19 mouse cellular contexts compared by ENCODE assay signal in genomic region chr7:143062704-143063103, GRCm38 (mm10). TPM values are rescaled to one million over a fixed set of nuclear protein-coding genes. Genes with fewer than 3 reads are reported as not detected.
A peak's percentile ranks its signal among the peaks of the same experiment; 100 is the strongest.
DNase-seq lines count a peak whose midpoint lies in the region; ATAC-seq and TF ChIP-seq lines count a peak whose summit lies in the region.
"Had no signal": no experiment of that assay in that cellular context is flagged by ENCODE, and none has a peak within 500 bp of the region (broad histone marks: within the 10 kb centered on the region; RNA-seq: fewer than 3 reads in every experiment).

No protein-coding gene starts in this region.

- no peak for TF ChIP-seq CTCF in ES-Bruce4 (IDR thresholded peaks at IDR 0.05; ENCODE audit: low read depth, low read length)
- no peak for TF ChIP-seq CTCF in embryonic fibroblast, embryonic 13.5 days (IDR thresholded peaks at IDR 0.05; ENCODE audit: borderline replicate concordance, insufficient read depth, low read length)

- no peak for TF ChIP-seq POLR2A in ES-Bruce4 (IDR thresholded peaks at IDR 0.05; ENCODE audit: insufficient read depth, low read length)
- TF ChIP-seq POLR2A in embryonic fibroblast, embryonic 13.5 days (IDR thresholded peaks at IDR 0.05; ENCODE audit: low read depth, low read length), result no peak

- no peaks in the 10 kb centered on the region for H3K9me3 ChIP-seq in intestine, embryonic 16.5 days (ENCODE audit: control insufficient read depth, low read length)
- no peaks in the 10 kb centered on the region for H3K9me3 ChIP-seq in intestine, embryonic 15.5 days
- H3K9me3 ChIP-seq in ES-Bruce4 (replicated peaks; ENCODE audit: control insufficient read depth, insufficient read depth, low read length, poor library complexity, severe bottlenecking), result no peaks in the 10 kb centered on the region
- H3K9me3 ChIP-seq: heart, embryonic 15.5 days; hindbrain, embryonic 15.5 days; midbrain, embryonic 13.5 days had no signal

- H3K4me2 ChIP-seq in intestine, embryonic 16.5 days (ENCODE audit: low read depth, low read length), result no peak overlapping the region
- no peak overlapping the region for H3K4me2 ChIP-seq in intestine, embryonic 15.5 days (replicated peaks)
- H3K4me2 ChIP-seq: heart, embryonic 15.5 days; hindbrain, embryonic 15.5 days; lung, embryonic 14.5 days; midbrain, embryonic 13.5 days had no signal

- DNase-seq in cerebellum, adult 9-10 months, result peak; percentile 13
- no peak for DNase-seq in cerebellum, postnatal 4 days (ENCODE audit: low spot score in 2 of 2)
- DNase-seq in testis, postnatal 10 days (ENCODE audit: low spot score), result no peak
- DNase-seq in thymus, postnatal 36 days, result no peak
- DNase-seq: adrenal gland, adult 8-10 months; cerebellum, adult 2 months; forebrain, postnatal 0 days; kidney, adult 8-10 months; liver; lung, embryonic 14.5 days; thymus, postnatal 25 days had no signal

- 0 out of 2 replicates have a peak, but pooled peaks have one; percentile 24 for ATAC-seq in intestine, embryonic 16.5 days
- no peak; the same call in 1 of the 2 replicates for ATAC-seq in intestine, embryonic 15.5 days
- ATAC-seq: forebrain, postnatal 0 days; midbrain, embryonic 13.5 days had no signal

- no peak overlapping the region for H3K9ac ChIP-seq in intestine, embryonic 16.5 days (ENCODE audit: low read depth, low read length)
- no peak overlapping the region for H3K9ac ChIP-seq in intestine, embryonic 15.5 days
- no peak overlapping the region for H3K9ac ChIP-seq in ES-Bruce4 (ENCODE audit: low read depth, poor library complexity, severe bottlenecking)
- H3K9ac ChIP-seq: forebrain, postnatal 0 days; heart, embryonic 15.5 days; hindbrain, embryonic 15.5 days; lung, embryonic 14.5 days; midbrain, embryonic 13.5 days had no signal

- no peak for TF ChIP-seq EP300 in ES-Bruce4 (IDR thresholded peaks at IDR 0.05; ENCODE audit: insufficient read depth, low read depth, low read length)

- 0 out of 2 replicates have a peak, but pooled peaks cover 4% of the 10 kb centered on the region for H3K27me3 ChIP-seq in intestine, embryonic 16.5 days (replicated peaks; ENCODE audit: control insufficient read depth, insufficient read depth, low read length)
- H3K27me3 ChIP-seq in intestine, embryonic 15.5 days (replicated peaks), result no peaks in the 10 kb centered on the region
- no peaks in the 10 kb centered on the region for H3K27me3 ChIP-seq in ES-Bruce4 (ENCODE audit: control insufficient read depth, insufficient read depth, low read length, poor library complexity, severe bottlenecking)
- H3K27me3 ChIP-seq: CH12.LX; heart, embryonic 15.5 days; hindbrain, embryonic 15.5 days; midbrain, embryonic 13.5 days had no signal

- no peak overlapping the region for H3K4me3 ChIP-seq in intestine, embryonic 16.5 days (ENCODE audit: low read length)
- no peak overlapping the region for H3K4me3 ChIP-seq in intestine, embryonic 15.5 days (replicated peaks)
- H3K4me3 ChIP-seq in ES-Bruce4 (ENCODE audit: low read depth, low read length), result no peak overlapping the region
- H3K4me3 ChIP-seq in embryonic fibroblast, embryonic 13.5 days (ENCODE audit: insufficient read depth, low read length), result no peak overlapping the region
- H3K4me3 ChIP-seq: heart, embryonic 15.5 days; hindbrain, embryonic 15.5 days; midbrain, embryonic 13.5 days had no signal

- WGBS in intestine, embryonic 16.5 days, result 59% methylated on average over 2 of the region's 2 CpGs
- WGBS in intestine, embryonic 15.5 days, result 50% methylated on average over 2 of the region's 2 CpGs

- H3K36me3 ChIP-seq in intestine, embryonic 16.5 days (ENCODE audit: control insufficient read depth, insufficient read depth, low read length), result peaks cover 19% of the 10 kb centered on the region
- H3K36me3 ChIP-seq in intestine, embryonic 15.5 days, result peaks cover 41% of the 10 kb centered on the region
- peaks cover 68% of the 10 kb centered on the region for H3K36me3 ChIP-seq in ES-Bruce4 (ENCODE audit: control insufficient read depth, insufficient read depth, low read length, poor library complexity, severe bottlenecking)

- peaks cover 19% of the 10 kb centered on the region for H3K4me1 ChIP-seq in intestine, embryonic 16.5 days (ENCODE audit: control insufficient read depth, insufficient read depth, low read length)
- H3K4me1 ChIP-seq in intestine, embryonic 15.5 days (replicated peaks), result peaks cover 22% of the 10 kb centered on the region
- peaks cover 8% of the 10 kb centered on the region for H3K4me1 ChIP-seq in ES-Bruce4 (ENCODE audit: control insufficient read depth, insufficient read depth, low read length)
- H3K4me1 ChIP-seq in embryonic fibroblast, embryonic 13.5 days (ENCODE audit: control insufficient read depth, insufficient read depth, low read length), result peaks cover 6% of the 10 kb centered on the region

- H3K27ac ChIP-seq in intestine, embryonic 16.5 days (ENCODE audit: low read length), result no peak overlapping the region
- no peak overlapping the region for H3K27ac ChIP-seq in intestine, embryonic 15.5 days
- H3K27ac ChIP-seq in ES-Bruce4 (ENCODE audit: insufficient read depth, low read length), result peak overlapping the region; percentile 66
- H3K27ac ChIP-seq in embryonic fibroblast, embryonic 13.5 days (ENCODE audit: insufficient read depth, low read length), result peak overlapping the region; percentile 36
- H3K27ac ChIP-seq: heart, embryonic 15.5 days; midbrain, embryonic 13.5 days had no signal

RNA-seq across cellular contexts. Expression of gene Tssc4, which starts 6.3 kb away (rescaled TPM):
- 67.9 and 74.7 TPM in 2 replicates for polyA plus RNA-seq in intestine, embryonic 16.5 days (2015; fragmentation: Nextera tagmentation; extraction: Ambion mirVana)
- polyA plus RNA-seq in intestine, embryonic 15.5 days (2015; fragmentation: Nextera tagmentation; extraction: Ambion mirVana), result 76.0 and 76.2 TPM in 2 replicates
- 18.2 and 21.0 TPM in 2 replicates for polyA plus RNA-seq in ES-Bruce4 (2011; ENCODE audit: insufficient read depth, insufficient read length, low read depth, missing spikeins)
- polyA plus RNA-seq in embryonic fibroblast, embryonic 13.5 days (2011; ENCODE audit: insufficient read length, low read depth, missing spikeins), result 35.9 and 38.8 TPM in 2 replicates

RNA-seq across cellular contexts. Expression of gene Cd81, which starts 10.2 kb away (rescaled TPM):
- 391 and 421 TPM in 2 replicates for polyA plus RNA-seq in intestine, embryonic 16.5 days (2015; fragmentation: Nextera tagmentation; extraction: Ambion mirVana)
- polyA plus RNA-seq in intestine, embryonic 15.5 days (2015; fragmentation: Nextera tagmentation; extraction: Ambion mirVana), result 411 and 413 TPM in 2 replicates
- polyA plus RNA-seq in ES-Bruce4 (2011; ENCODE audit: insufficient read depth, insufficient read length, low read depth, missing spikeins), result 392 and 406 TPM in 2 replicates
- 684 and 894 TPM in 2 replicates for polyA plus RNA-seq in embryonic fibroblast, embryonic 13.5 days (2011; ENCODE audit: insufficient read length, low read depth, missing spikeins)

RNA-seq across cellular contexts. Expression of gene Trpm5, which starts 31.7 kb away (rescaled TPM):
- 7.9 and 8.0 TPM in 2 replicates for polyA plus RNA-seq in intestine, embryonic 16.5 days (2015; fragmentation: Nextera tagmentation; extraction: Ambion mirVana)
- 8.2 and 9.8 TPM in 2 replicates for polyA plus RNA-seq in intestine, embryonic 15.5 days (2015; fragmentation: Nextera tagmentation; extraction: Ambion mirVana)
- polyA plus RNA-seq in ES-Bruce4 (2011; ENCODE audit: insufficient read depth, insufficient read length, low read depth, missing spikeins), result not detected in 2 replicates
- polyA plus RNA-seq in embryonic fibroblast, embryonic 13.5 days (2011; ENCODE audit: insufficient read length, low read depth, missing spikeins), result 0.47 TPM in 1 of 2 replicates, not detected in the other

RNA-seq across cellular contexts. Expression of gene Kcnq1, which starts 43.5 kb away (rescaled TPM):
- polyA plus RNA-seq in intestine, embryonic 16.5 days (2015; fragmentation: Nextera tagmentation; extraction: Ambion mirVana), result 9.7 and 10.8 TPM in 2 replicates
- 7.9 and 9.9 TPM in 2 replicates for polyA plus RNA-seq in intestine, embryonic 15.5 days (2015; fragmentation: Nextera tagmentation; extraction: Ambion mirVana)
- not detected in 2 replicates for polyA plus RNA-seq in ES-Bruce4 (2011; ENCODE audit: insufficient read depth, insufficient read length, low read depth, missing spikeins)
- polyA plus RNA-seq in embryonic fibroblast, embryonic 13.5 days (2011; ENCODE audit: insufficient read length, low read depth, missing spikeins), result not detected in 2 replicates

RNA-seq across cellular contexts. Expression of gene Tspan32, which starts 57.9 kb away (rescaled TPM):
- polyA plus RNA-seq in intestine, embryonic 16.5 days (2015; fragmentation: Nextera tagmentation; extraction: Ambion mirVana), result 2.4 and 3.1 TPM in 2 replicates
- 2.2 and 2.8 TPM in 2 replicates for polyA plus RNA-seq in intestine, embryonic 15.5 days (2015; fragmentation: Nextera tagmentation; extraction: Ambion mirVana)
- polyA plus RNA-seq in ES-Bruce4 (2011; ENCODE audit: insufficient read depth, insufficient read length, low read depth, missing spikeins), result not detected in 2 replicates
- not detected in 2 replicates for polyA plus RNA-seq in embryonic fibroblast, embryonic 13.5 days (2011; ENCODE audit: insufficient read length, low read depth, missing spikeins)

Comparison
In these comparisons a context has a peak if more than half of its experiments do, and no peak if none do; other contexts are left out.
1. H3K27ac ChIP-seq: peak in ES-Bruce4 (single experiment) and embryonic fibroblast, embryonic 13.5 days (single experiment); none in intestine, embryonic 16.5 days (single experiment) and intestine, embryonic 15.5 days (single experiment).